In the genomic region with DNA sequence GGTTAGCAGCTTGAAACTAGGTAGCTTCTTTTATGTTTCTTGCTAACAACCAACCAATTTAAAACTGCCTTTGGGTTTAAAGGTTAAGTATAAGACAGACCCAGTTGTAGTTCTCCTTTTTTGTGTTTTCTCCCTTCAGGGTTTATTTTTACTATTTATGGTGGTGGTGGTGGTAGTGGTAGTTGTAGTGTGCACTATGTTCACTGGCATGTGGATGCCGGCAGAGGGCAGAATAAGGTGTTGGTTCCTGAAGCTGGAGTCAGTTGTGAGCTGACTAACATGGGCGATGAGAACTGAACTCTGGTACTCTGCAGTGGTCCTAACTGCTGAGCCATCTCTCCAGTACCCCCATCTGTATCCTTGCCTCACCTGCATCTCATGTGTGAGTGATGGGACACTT, we compare ENCODE assay signal across 33 mouse cellular contexts. TPM values are rescaled to one million over a fixed set of nuclear protein-coding genes. Genes with fewer than 3 reads are reported as not detected.
DNase-seq lines count a peak whose midpoint lies in the region; ATAC-seq and TF ChIP-seq lines count a peak whose summit lies in the region.
"Had no signal": no experiment of that assay in that cellular context is flagged by ENCODE, and none has a peak within 500 bp of the region (broad histone marks: within the 10 kb centered on the region; RNA-seq: fewer than 3 reads in every experiment).

No protein-coding gene starts in this region.

- H3K36me3 ChIP-seq in heart, adult 2 months (ENCODE audit: control insufficient read depth, insufficient read depth, low read length): peaks cover 22% of the 10 kb centered on the region
- peaks cover 40% of the 10 kb centered on the region for H3K36me3 ChIP-seq in liver, postnatal 0 days (replicated peaks; ENCODE audit: insufficient read depth, low read length)
- H3K36me3 ChIP-seq in hindbrain, embryonic 10.5 days: peaks cover 38% of the 10 kb centered on the region

- no peak overlapping the region for H3K9ac ChIP-seq in heart, adult 2 months (ENCODE audit: low read depth, low read length)
- H3K9ac ChIP-seq in liver, postnatal 0 days (replicated peaks): no peak overlapping the region
- H3K9ac ChIP-seq: embryonic facial prominence, embryonic 12.5 days; heart, embryonic 12.5 days; limb, embryonic 15.5 days; stomach, embryonic 15.5 days had no signal

- H3K4me3 ChIP-seq in heart, adult 2 months: no peak overlapping the region
- no peak overlapping the region for H3K4me3 ChIP-seq in liver, postnatal 0 days (ENCODE audit: low read depth, low read length)
- H3K4me3 ChIP-seq in hindbrain, embryonic 10.5 days: no peak overlapping the region
- H3K4me3 ChIP-seq: embryonic facial prominence, embryonic 12.5 days; heart, embryonic 12.5 days; limb, embryonic 10.5 days; limb, embryonic 15.5 days; stomach, embryonic 15.5 days had no signal

- H3K4me1 ChIP-seq in heart, adult 2 months (ENCODE audit: control insufficient read depth, insufficient read depth, low read length): peaks cover 28% of the 10 kb centered on the region
- peaks cover 50% of the 10 kb centered on the region for H3K4me1 ChIP-seq in liver, postnatal 0 days (ENCODE audit: insufficient read depth)
- H3K4me1 ChIP-seq in hindbrain, embryonic 10.5 days (replicated peaks): peaks cover 19% of the 10 kb centered on the region

- no peak for ATAC-seq in liver, postnatal 0 days
- ATAC-seq: forebrain, embryonic 16.5 days; intestine, embryonic 16.5 days; Patski had no signal

- 87% methylated on average over 2 of the region's 2 CpGs for WGBS in heart, adult 2 months
- WGBS in liver, postnatal 0 days (ENCODE audit: insufficient replicate concordance): 88% methylated on average over 2 of the region's 2 CpGs
- 96% methylated on average over 2 of the region's 2 CpGs for WGBS in hindbrain, embryonic 10.5 days

- peak; percentile 24 for TF ChIP-seq CTCF in heart, adult 2 months (IDR thresholded peaks at IDR 0.05)
- 0 out of 2 replicates have a peak, but pooled peaks have one; percentile 10 for TF ChIP-seq CTCF in liver, postnatal 0 days (IDR thresholded peaks at IDR 0.05; ENCODE audit: low read depth)

- TF ChIP-seq POLR2A in heart, adult 2 months (IDR thresholded peaks at IDR 0.05; ENCODE audit: insufficient read depth, low read depth, low read length): no peak

- peak overlapping the region; percentile 68 for H3K27ac ChIP-seq in heart, adult 2 months
- no peak overlapping the region for H3K27ac ChIP-seq in liver, postnatal 0 days (ENCODE audit: low read depth)
- no peak overlapping the region for H3K27ac ChIP-seq in hindbrain, embryonic 10.5 days
- H3K27ac ChIP-seq: embryonic facial prominence, embryonic 12.5 days; limb, embryonic 10.5 days; limb, embryonic 15.5 days; stomach, embryonic 15.5 days had no signal

- H3K9me3 ChIP-seq in liver, postnatal 0 days (ENCODE audit: low read length): no peaks in the 10 kb centered on the region
- no peaks in the 10 kb centered on the region for H3K9me3 ChIP-seq in hindbrain, embryonic 10.5 days
- H3K9me3 ChIP-seq: embryonic facial prominence, embryonic 12.5 days; heart, embryonic 12.5 days; limb, embryonic 10.5 days; limb, embryonic 15.5 days; stomach, embryonic 15.5 days had no signal

- H3K27me3 ChIP-seq in heart, adult 2 months (ENCODE audit: control insufficient read depth, insufficient read depth, low read length): no peaks in the 10 kb centered on the region
- no peaks in the 10 kb centered on the region for H3K27me3 ChIP-seq in liver, postnatal 0 days (ENCODE audit: insufficient read depth, low read length)
- H3K27me3 ChIP-seq in hindbrain, embryonic 10.5 days (ENCODE audit: insufficient read depth, poor library complexity, severe bottlenecking): no peaks in the 10 kb centered on the region
- H3K27me3 ChIP-seq: embryonic facial prominence, embryonic 12.5 days; heart, embryonic 12.5 days; limb, embryonic 15.5 days; Patski; stomach, embryonic 15.5 days had no signal

- peaks cover 4% of the 10 kb centered on the region; the same call in 1 of the 2 replicates for H3K79me2 ChIP-seq in heart, adult 2 months (replicated peaks; ENCODE audit: control insufficient read depth, insufficient read depth, low read length)

- no peak overlapping the region; the same call in 1 of the 2 replicates for H3K4me2 ChIP-seq in liver, postnatal 0 days (ENCODE audit: low read depth, low read length)
- H3K4me2 ChIP-seq: embryonic facial prominence, embryonic 12.5 days; limb, embryonic 15.5 days; stomach, embryonic 15.5 days had no signal

- DNase-seq in heart, adult 2 months: no peak
- no peak for DNase-seq in heart, postnatal 25 days (ENCODE audit: low spot score)
- DNase-seq in testis, postnatal 10 days (ENCODE audit: low spot score): peak; percentile 25
- no peak for DNase-seq in testis, postnatal 14 days (ENCODE audit: low spot score)
- DNase-seq in ZHBTc4 (ENCODE audit: low read depth, low spot score): peak; percentile 62
- DNase-seq in liver, postnatal 0 days: no peak
- DNase-seq in kidney, adult 9 months: no peak
- DNase-seq in hindbrain, embryonic 10.5 days (ENCODE audit: low spot score): no peak
- DNase-seq: cerebellum, adult 11-12 months; cerebellum, adult 9-11 months; embryo, embryonic 11 days; gastrocnemius, postnatal 10 days; kidney, adult 8-10 months; kidney, postnatal 10 days; layer of hippocampus, adult 9-11 months; lung, postnatal 36 days; midbrain, embryonic 14.5 days; retina, postnatal 1 day; right cerebral cortex, postnatal 14 days; thymus, adult 18-20 months; thymus, postnatal 36 days had no signal

- no peak for TF ChIP-seq EP300 in heart, adult 2 months (IDR thresholded peaks at IDR 0.05; ENCODE audit: insufficient read depth, low read depth, low read length)
- no peak for TF ChIP-seq EP300 in liver, postnatal 0 days (IDR thresholded peaks at IDR 0.05; ENCODE audit: low read depth)

- intact Hi-C loops in heart, adult 2 months (cut with DNase I): no loop called here
- intact Hi-C loops in heart, postnatal 25 days (cut with DNase I): loop anchor here (5.0 to 10.0 kb wide), 2 partner anchors 38 to 116 kb away; no protein-coding TSS in a partner anchor

RNA-seq across cellular contexts. Expression of gene Slc13a4, which starts 49.0 kb away (rescaled TPM):
- not detected for total RNA-seq in heart, adult 2 months (2021)
- 0.53 and 0.70 TPM in 2 replicates for polyA plus RNA-seq in heart, adult 2 months (2012; rRNA removed)
- under 1 TPM; 0.08 to 0.16 TPM for total RNA-seq in heart, postnatal 25 days (2021)
- 0.02 TPM in 1 of 2 replicates, not detected in the other for polyA plus RNA-seq in liver, postnatal 0 days (2015; fragmentation: Nextera tagmentation; extraction: Ambion mirVana)
- polyA plus RNA-seq in hindbrain, embryonic 10.5 days (2016; fragmentation: Nextera tagmentation; extraction: Ambion mirVana): 0.56 and 0.72 TPM in 2 replicates
- total RNA-seq: megakaryocyte-erythroid progenitor cell, adult 5-6 weeks; MEL; monocyte, adult 5-6 weeks had no signal
- polyA plus RNA-seq: Patski; small intestine, adult 2 months had no signal

Comparison
In these comparisons a context has a peak if more than half of its experiments do, and no peak if none do; other contexts are left out.
1. DNase-seq: peak in testis, postnatal 10 days (single experiment) and ZHBTc4 (single experiment); none in heart, adult 2 months (0 of 2), heart, postnatal 25 days (single experiment), testis, postnatal 14 days (single experiment), liver, postnatal 0 days (single experiment), kidney, adult 9 months (single experiment) and hindbrain, embryonic 10.5 days (single experiment).